Mouse (Mus musculus): ENCODE measurements around the gene Il27ra. TPM values are rescaled to one million over a fixed set of nuclear protein-coding genes. Genes with fewer than 3 reads are reported as not detected.

Gene Il27ra
- polyA plus RNA-seq, 2 experiments: 0.78 to 2.1 TPM

DNA sequence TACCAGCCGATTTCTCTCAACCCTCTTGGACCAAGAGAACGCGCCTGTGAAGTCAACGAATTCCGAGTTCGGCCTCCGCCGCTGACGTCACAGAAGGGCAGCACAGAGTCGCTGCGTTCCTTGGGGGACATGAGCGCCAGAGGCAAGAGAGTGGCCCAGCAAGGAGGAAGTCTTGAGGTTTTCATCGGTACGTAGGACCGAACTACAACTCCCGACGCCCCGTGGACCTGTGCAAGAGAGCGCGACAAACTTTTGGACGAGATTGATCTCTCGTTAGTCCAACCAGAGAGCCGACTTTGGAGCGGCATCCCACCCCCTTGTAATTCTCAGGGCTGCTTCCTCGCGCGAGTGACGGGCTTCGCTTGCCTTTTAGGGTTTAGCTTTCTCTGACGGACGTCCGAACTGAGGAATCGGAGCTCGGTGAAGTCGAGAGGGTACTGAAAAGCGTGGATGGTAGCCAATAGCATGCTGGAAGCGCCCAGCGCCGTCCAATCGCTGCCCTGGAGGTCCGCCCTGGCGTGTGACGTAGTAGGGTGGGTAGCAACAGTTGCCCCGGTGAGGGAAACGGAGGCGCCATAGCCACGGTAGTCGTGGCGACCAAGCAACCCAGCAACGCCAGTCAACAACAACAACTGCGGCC is 24.0 kb upstream of the Il27ra start, which contains the start of gene Rfx1:
Gene Rfx1, plus strand, starts transcription at position 544 of the 640 bp plus-strand sequence.
- DNase-seq (ENCODE audit: low spot score): peak; percentile 100
- under 1% methylated on average over 49 of the region's 51 CpGs for WGBS
- H3K4me1 ChIP-seq (ENCODE audit: control insufficient read depth, insufficient read depth, low read length): peaks cover 9% of the 10 kb centered on the region; the same call in 1 of the 2 replicates
- H3K4me2 ChIP-seq (replicated peaks; ENCODE audit: low read depth, low read length, severe bottlenecking): peak within 1 kb of the TSS; percentile 76
- peak within 1 kb of the TSS; percentile 98 for H3K27ac ChIP-seq (replicated peaks; ENCODE audit: low read depth, low read length)
- peak; percentile 60; the same call in 1 of the 2 replicates for TF ChIP-seq POLR2A (IDR thresholded peaks at IDR 0.05; ENCODE audit: borderline replicate concordance, extremely low read depth, insufficient read depth, insufficient read length)
- H3K4me3 ChIP-seq (replicated peaks; ENCODE audit: low read length): peak within 1 kb of the TSS; percentile 99
- no peaks in the 10 kb centered on the region for H3K27me3 ChIP-seq (ENCODE audit: control insufficient read depth, insufficient read depth, low read length)
- H3K9ac ChIP-seq (ENCODE audit: low read depth, low read length, severe bottlenecking): peak within 1 kb of the TSS; percentile 96
- no peaks in the 10 kb centered on the region for H3K36me3 ChIP-seq (ENCODE audit: control insufficient read depth, insufficient read depth, low read length)
- no peaks in the 10 kb centered on the region for H3K9me3 ChIP-seq (ENCODE audit: control insufficient read depth, low read length)
- ATAC-seq (ENCODE audit: low FRiP score, low read depth): peak; percentile 96

DNA sequence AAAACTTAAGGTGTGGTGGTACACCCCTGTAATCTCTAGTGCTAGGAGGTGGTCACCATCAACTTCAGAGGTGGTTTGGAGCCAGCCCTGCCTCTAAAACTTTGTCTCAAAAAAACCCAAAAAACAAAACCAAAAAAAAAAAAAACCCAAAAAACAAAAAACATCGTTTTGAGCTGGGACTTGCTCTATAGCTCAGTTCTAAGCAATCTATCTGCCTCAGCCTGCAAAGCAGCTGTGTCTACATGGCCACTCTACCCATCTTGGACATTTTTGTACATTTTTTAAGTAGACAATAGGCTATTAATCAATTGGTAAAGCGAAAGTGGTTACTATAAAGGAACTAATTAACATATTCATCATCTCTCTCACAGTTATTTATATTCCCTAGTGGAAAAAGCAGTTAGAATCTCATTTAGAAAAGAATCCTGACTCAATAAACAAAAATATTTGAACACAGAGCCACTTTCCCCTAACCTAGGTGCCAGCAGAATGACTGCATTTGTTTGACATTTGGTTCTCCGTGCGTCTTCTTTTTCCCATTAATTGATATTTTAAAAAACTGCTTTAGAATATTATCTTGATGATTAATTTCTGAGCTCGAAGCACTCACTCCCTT is 23.2 kb upstream of the Il27ra start:
- Histone ChIP-seq H3K4me1 (ENCODE audit: control insufficient read depth, insufficient read depth, low read length) (peaks cover 9% of the 10 kb centered on the region; the same call in 1 of the 2 replicates), H3K27me3 (ENCODE audit: control insufficient read depth, insufficient read depth, low read length) (no peaks in the 10 kb centered on the region), H3K36me3 (ENCODE audit: control insufficient read depth, insufficient read depth, low read length) (no peaks in the 10 kb centered on the region), H3K27ac (replicated peaks; ENCODE audit: low read depth, low read length) (peak overlapping the region; percentile 59), H3K4me3 (replicated peaks; ENCODE audit: low read length) (peak overlapping the region; percentile 99), H3K4me2 (replicated peaks; ENCODE audit: low read depth, low read length, severe bottlenecking) (peak overlapping the region; percentile 76), H3K9me3 (ENCODE audit: control insufficient read depth, low read length) (no peaks in the 10 kb centered on the region), H3K9ac (ENCODE audit: low read depth, low read length, severe bottlenecking) (peak overlapping the region; percentile 61)
- 29% methylated on average over 5 of the region's 5 CpGs for WGBS
- TF ChIP-seq POLR2A (IDR thresholded peaks at IDR 0.05; ENCODE audit: borderline replicate concordance, extremely low read depth, insufficient read depth, insufficient read length): no peak
- no peak for ATAC-seq (ENCODE audit: low FRiP score, low read depth)
- DNase-seq (ENCODE audit: low spot score): no peak

DNA sequence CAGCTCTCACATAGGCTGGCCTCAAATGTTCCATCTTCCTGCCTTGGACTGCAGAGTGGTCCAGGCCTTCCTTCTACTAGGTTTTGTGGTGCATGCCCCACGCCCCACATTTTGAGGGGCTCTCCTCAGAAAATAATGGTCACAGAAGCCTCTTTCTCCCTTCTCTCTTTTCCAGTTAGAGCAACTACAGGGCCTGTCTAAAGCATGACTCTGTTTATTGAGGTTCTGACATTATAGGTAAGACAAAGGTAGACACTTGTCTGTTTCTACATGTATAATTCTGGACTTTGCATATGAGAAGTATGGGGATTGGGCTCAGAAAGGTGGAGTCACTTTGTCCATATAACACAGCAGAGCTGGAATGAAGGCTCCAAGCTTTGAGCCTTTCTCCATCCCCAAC is 22.6 kb upstream of the Il27ra start, which contains the start of gene Gm10643:
Gene Gm10643, minus strand, starts transcription at position 101 of the 400 bp plus-strand sequence.
- H3K27ac ChIP-seq (replicated peaks; ENCODE audit: low read depth, low read length): peak within 1 kb of the TSS; percentile 59
- H3K9me3 ChIP-seq (ENCODE audit: control insufficient read depth, low read length): no peaks in the 10 kb centered on the region
- DNase-seq (ENCODE audit: low spot score): no peak
- H3K36me3 ChIP-seq (ENCODE audit: control insufficient read depth, insufficient read depth, low read length): no peaks in the 10 kb centered on the region
- no peak for ATAC-seq (ENCODE audit: low FRiP score, low read depth)
- peaks cover 9% of the 10 kb centered on the region; the same call in 1 of the 2 replicates for H3K4me1 ChIP-seq (ENCODE audit: control insufficient read depth, insufficient read depth, low read length)
- no peaks in the 10 kb centered on the region for H3K27me3 ChIP-seq (ENCODE audit: control insufficient read depth, insufficient read depth, low read length)
- H3K4me2 ChIP-seq (replicated peaks; ENCODE audit: low read depth, low read length, severe bottlenecking): peak within 1 kb of the TSS; percentile 76
- peak within 1 kb of the TSS; percentile 61 for H3K9ac ChIP-seq (ENCODE audit: low read depth, low read length, severe bottlenecking)
- H3K4me3 ChIP-seq (replicated peaks; ENCODE audit: low read length): peak within 1 kb of the TSS; percentile 99
- WGBS: 93% methylated on average over 1 of the region's 1 CpGs
- no peak for TF ChIP-seq POLR2A (IDR thresholded peaks at IDR 0.05; ENCODE audit: borderline replicate concordance, extremely low read depth, insufficient read depth, insufficient read length)

DNA sequence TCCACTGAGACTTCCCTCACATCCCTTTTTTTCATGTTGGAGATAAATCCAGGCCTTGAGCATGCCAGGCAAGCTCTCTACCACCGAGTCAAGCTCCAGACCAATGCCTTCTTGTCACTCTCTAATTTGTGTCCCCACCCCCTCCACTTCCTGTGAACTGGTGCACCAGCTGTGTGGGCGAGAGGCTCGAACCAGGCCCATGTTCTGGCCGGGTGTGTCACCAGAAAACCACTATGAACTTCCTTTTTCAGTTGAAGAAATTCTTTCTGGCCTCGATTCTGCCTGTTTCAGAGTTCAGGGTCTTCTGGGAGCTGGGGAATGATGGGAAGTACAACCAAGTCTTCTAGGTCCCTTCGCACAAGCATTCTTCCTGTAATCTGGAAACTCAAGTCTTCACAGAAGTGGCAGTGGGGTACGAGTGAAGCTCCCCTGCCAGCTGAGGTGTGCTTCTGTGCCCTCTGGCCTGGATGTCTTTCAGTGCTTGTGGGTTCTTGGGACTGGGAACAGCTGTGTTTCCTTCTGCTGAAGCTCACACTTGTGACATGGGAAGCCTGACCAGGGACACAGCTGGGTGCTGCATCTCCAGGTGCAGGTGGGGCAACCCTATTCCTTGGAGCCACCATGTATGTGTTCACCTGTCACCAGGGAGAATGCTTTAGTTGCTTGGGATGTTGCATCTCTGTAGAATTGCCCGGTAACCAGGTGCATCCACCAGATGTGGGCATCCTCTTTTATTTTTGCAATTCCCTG is 21.6 kb upstream of the Il27ra start:
- ATAC-seq (ENCODE audit: low FRiP score, low read depth): no peak
- Histone ChIP-seq H3K4me2 (replicated peaks; ENCODE audit: low read depth, low read length, severe bottlenecking) (no peak overlapping the region), H3K9me3 (ENCODE audit: control insufficient read depth, low read length) (no peaks in the 10 kb centered on the region), H3K9ac (ENCODE audit: low read depth, low read length, severe bottlenecking) (no peak overlapping the region), H3K4me1 (ENCODE audit: control insufficient read depth, insufficient read depth, low read length) (peaks cover 9% of the 10 kb centered on the region; the same call in 1 of the 2 replicates), H3K27ac (replicated peaks; ENCODE audit: low read depth, low read length) (no peak overlapping the region), H3K36me3 (ENCODE audit: control insufficient read depth, insufficient read depth, low read length) (no peaks in the 10 kb centered on the region), H3K27me3 (ENCODE audit: control insufficient read depth, insufficient read depth, low read length) (no peaks in the 10 kb centered on the region), H3K4me3 (replicated peaks; ENCODE audit: low read length) (no peak overlapping the region)
- WGBS: 69% methylated on average over 8 of the region's 8 CpGs
- TF ChIP-seq POLR2A (IDR thresholded peaks at IDR 0.05; ENCODE audit: borderline replicate concordance, extremely low read depth, insufficient read depth, insufficient read length): no peak
- DNase-seq (ENCODE audit: low spot score): no peak

DNA sequence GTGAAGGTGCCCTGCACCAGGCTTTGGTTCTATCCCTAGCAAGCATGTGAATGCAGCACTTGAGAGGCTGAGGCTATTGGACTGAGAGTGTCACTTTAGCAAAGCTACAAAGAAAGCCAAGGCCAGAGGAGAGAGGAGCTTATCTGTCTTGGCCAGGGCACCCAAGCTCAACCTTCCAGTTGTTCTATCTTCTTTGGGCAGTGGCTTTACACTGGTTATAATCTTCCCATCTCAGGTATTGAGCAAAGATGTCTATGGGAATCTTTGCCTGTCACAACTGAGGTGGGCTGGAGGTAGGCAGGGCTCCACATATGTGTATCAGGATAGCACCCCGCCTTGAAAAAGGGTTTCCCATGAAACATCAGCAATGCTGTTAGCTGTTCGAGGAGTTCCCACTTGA is 17.9 kb upstream of the Il27ra start:
- no peaks in the 10 kb centered on the region for H3K36me3 ChIP-seq (ENCODE audit: control insufficient read depth, insufficient read depth, low read length)
- DNase-seq (ENCODE audit: low spot score): no peak
- no peaks in the 10 kb centered on the region for H3K27me3 ChIP-seq (ENCODE audit: control insufficient read depth, insufficient read depth, low read length)
- no peaks in the 10 kb centered on the region for H3K4me1 ChIP-seq (ENCODE audit: control insufficient read depth, insufficient read depth, low read length)
- no peak for ATAC-seq (ENCODE audit: low FRiP score, low read depth)
- no peak overlapping the region for H3K4me3 ChIP-seq (replicated peaks; ENCODE audit: low read length)
- no peaks in the 10 kb centered on the region for H3K9me3 ChIP-seq (ENCODE audit: control insufficient read depth, low read length)
- 86% methylated on average over 2 of the region's 2 CpGs for WGBS
- H3K4me2 ChIP-seq (replicated peaks; ENCODE audit: low read depth, low read length, severe bottlenecking): no peak overlapping the region
- no peak overlapping the region for H3K9ac ChIP-seq (ENCODE audit: low read depth, low read length, severe bottlenecking)
- TF ChIP-seq POLR2A (IDR thresholded peaks at IDR 0.05; ENCODE audit: borderline replicate concordance, extremely low read depth, insufficient read depth, insufficient read length): no peak
- H3K27ac ChIP-seq (replicated peaks; ENCODE audit: low read depth, low read length): no peak overlapping the region

Measured in limb, embryonic 14.5 days (tissue).